Mouse (Mus musculus): Measurements from ENCODE around the gene Mrc2.

Mrc2 gene

DNA sequence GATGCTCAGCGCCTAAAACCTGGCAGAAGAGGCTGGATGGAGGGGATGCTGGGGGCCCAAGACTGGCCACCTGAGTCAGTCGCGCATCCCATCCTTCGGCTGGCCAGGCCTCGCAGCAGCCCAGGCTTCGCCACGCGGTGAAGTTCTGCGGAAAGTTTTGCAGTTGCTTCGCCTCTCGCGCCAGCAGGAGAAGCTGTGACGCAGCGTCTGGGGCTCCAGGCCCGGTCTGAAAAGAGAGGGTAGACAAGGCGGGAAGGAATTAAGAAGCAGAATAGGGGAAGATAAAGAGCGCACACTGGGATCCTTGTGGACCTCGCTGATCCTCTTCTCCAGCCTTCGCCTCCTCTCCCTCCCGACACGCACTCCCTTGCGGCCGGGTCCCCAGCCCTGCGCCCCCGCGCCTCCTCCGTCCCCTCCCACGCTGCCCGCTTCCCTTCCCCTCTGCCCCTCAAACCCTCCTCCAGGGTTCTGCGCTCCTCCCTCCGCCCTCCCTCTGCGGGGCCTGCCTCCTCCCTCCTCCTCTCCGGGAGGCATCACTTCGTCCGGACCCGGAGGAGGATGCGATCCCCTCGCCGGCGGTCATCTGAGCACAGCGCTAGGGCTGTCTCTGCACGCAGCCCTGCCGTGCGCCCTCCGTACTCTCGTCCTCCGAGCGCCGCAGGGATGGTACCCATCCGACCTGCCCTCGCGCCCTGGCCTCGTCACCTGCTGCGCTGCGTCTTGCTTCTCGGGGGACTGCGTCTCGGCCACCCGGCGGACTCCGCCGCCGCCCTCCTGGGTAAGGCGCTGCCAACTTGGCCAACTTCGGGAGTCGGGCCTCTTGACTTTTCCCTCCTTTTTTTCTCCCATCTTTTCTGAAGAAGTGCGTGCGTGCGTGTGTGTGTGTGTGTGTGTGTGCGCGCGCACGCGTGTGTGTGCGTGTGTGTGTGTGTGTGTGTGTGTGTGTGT, at the start of gene Mrc2:
Gene Mrc2, plus strand, starts transcription at position 520 of the 948 bp plus-strand sequence.
- peak; percentile 67 for DNase-seq (ENCODE audit: low spot score)

DNA sequence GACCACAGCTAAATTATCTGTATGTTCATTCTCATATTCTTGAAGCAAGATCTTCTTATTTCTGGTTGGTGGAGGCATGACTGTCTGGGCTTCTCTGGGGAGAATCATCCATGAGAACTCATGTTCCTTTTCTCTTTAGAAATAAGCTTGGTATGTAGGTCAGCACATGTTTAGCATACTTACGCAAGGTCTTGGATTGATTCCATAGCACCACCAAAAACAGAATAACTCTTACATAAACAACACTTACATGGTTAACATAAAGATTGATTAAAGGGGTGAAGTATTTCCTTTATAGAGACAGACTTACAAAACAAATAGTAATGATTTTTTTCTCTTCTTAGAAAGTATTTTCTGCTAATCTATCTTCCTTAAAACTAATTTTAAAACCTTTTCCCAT, 46.1 kb upstream of the Mrc2 start:
- no peak for DNase-seq (ENCODE audit: low spot score)

DNA sequence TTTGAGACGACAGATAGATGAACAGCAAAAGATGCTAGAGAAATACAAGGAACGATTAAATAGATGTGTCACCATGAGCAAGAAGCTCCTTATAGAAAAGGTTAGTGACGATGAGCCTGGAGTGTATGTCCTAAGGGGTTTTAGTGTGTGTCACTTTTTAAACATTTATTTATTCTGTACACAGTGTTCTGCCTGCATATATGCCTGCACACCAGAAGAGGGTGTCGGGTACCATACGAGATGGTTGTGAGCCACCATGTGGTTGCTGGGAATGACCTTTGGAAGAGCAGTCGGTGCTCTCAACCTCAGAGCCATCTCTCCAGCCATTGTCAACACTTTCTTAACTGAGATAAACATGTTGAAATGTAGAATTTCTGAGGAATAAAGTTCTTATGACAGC, 45.7 kb upstream of the Mrc2 start:
- no peak for DNase-seq (ENCODE audit: low spot score)

DNA sequence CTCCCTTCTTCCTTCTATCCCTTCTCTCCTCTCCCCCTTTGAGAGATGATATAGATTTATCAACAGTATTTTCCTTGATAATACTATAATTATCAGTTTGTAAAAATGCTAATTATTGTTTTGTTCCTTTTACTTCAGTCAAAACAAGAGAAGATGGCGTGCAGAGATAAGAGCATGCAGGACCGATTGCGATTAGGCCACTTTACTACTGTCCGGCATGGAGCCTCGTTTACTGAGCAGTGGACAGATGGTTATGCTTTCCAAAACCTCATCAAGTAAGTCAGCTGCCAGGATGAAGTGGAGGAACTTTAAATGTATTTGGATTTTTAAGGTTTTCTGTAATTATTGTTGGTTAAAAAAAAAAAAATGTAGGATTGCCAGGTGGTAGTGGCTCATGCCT, 45.1 kb upstream of the Mrc2 start:
- DNase-seq (ENCODE audit: low spot score): no peak

DNA sequence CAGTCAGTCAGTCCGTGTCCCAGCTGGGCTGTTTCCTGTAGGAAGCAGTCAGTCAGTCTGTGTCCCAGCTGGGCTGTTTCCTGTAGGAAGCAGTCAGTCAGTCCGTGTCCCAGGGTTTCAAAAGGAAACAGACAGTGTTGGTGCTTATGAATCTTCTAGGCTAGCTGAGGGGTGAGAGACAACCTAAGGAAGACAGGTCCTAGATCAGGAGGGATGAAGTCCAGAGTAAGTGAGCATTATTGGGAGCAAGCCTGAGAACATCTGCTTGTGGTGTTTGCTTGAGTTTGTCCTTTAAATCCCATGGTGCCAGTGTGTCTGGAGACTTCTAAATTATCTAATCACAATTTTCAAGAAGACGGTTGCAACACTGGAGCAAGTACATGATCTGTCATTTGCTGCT, 32.7 kb upstream of the Mrc2 start:
- DNase-seq (ENCODE audit: low spot score): no peak

DNA sequence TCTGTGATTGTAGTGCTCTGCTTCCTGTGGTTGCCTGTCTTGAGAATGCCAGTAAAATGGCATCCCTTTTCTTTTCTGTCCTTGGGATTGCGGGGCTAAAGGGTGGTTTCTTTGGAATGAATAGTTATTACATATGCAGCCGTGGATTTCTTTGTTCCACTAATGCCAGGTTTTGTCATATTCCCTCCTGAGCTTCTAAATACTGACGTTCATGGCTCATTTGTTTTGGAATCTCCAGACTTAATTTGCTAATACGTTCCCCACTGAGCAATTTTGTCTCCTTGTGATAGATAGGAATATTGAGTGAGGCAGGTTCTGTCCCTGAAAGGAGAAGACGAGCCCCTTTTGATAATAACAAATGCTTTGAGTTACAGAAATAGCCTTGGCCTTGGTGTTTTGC, 31.3 kb upstream of the Mrc2 start:
- DNase-seq (ENCODE audit: low spot score): no peak

DNA sequence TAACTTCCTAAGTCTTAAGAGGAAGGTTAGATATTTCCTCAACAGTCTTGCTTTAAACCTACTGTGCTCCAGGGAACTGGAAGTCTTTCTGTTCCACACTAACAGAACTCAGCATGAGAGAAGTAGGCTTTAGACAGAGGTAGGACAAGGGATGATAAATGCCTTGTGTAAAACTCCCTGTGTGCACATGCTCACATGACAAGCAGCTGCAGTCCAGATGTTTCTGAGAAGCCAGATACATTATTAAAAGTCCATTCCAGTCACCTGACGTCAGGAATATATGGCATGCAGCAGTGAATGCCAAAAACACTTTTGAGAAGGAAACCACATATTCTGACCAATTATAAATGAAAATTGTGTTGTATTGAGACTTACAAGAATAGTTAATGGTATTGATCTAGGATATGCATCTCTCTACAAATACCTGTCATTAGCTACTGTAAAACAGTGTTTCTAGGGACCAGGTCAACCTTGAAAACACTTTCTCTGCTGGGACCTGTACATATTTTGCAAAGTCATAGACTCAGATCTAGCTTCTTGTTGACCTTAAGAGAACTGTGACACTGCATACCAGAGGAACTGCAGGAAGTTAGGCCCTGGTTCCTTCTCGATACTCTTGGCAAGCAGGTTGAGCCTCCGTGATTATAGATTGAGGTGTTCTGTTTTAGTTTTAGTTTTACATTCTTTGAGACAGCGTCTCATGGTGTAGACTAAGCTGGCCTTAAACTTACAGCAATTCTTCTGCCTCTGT, 30.7 kb upstream of the Mrc2 start:
- DNase-seq (ENCODE audit: low spot score): peak; percentile 26

DNA sequence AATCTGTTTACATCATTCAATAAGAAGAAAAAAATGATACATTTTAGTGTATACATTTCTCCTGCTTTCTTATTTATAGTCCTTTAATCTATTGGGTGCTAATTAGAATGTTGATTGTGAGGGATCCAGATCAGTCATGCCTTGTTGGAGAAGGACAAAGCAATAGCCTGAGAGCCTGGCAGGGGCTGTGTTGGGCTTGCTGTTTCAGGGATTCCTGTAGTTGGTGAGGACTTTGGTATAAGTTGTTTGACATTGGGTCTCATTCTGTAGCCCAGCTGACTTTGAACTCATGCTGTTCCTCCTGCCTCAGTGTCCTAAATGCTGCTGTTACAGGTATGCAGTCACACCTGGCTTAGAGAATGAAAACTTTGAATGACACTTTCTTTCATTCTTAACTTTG, 27.9 kb upstream of the Mrc2 start:
- no peak for DNase-seq (ENCODE audit: low spot score)

DNA sequence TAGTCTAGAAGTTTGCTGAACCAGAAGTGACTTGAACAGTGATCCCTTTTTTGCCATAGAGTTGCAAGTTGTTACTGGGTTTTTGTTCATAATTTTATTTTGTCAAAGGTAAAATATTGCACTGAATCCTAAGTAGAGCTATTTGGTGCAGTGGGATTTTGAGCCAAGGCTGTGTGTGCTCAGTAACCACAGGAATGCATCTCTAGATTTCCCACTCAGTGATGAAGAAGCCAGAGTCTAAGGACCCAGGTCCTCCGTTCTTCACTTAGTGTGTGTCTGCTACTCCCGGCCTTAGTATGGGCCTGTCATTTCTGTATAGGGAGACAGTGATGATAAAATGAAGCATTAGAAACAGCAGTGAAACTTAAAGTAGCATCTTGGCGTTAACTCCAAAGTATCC, 27.5 kb upstream of the Mrc2 start:
- no peak for DNase-seq (ENCODE audit: low spot score)

DNA sequence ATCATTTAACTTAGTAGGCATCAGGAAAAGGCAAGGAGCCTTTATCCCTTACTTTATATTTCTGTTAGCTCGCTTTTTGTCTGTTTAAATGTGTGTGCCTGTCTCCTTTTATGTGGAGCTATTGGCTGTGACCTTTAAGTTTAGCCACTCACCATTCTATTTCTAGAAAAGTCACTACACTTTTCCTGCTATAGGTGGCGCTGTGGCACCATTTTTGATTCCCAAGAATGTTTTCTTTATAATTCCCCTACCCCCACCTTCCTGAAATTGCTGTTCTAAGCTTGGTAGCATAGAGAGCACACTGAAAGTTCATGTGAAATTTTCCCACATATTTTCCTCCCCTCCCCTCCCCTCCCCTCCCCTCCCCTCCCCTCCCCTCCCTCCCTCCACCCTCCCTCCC, 22.3 kb upstream of the Mrc2 start:
- DNase-seq (ENCODE audit: low spot score): peak; percentile 84

DNA sequence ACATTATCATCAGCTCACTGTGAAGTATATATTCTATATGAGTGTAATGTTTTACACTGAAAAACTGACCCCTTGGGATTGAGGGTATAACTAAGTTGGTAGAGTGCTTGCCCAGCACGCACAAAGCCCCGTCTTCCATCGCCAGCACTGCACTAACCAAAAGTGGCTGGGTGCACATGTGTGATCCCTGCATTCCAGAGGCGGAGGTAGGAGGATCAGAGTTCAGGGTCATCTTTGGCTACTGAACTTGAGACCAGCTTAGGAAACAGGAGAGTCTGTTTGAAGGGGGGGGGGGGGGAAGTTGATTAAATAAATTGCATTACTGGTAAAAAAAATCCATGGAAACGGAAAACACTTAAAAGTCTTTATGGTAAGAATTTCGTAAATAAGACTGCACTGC, 12.0 kb upstream of the Mrc2 start:
- DNase-seq (ENCODE audit: low spot score): no peak

DNA sequence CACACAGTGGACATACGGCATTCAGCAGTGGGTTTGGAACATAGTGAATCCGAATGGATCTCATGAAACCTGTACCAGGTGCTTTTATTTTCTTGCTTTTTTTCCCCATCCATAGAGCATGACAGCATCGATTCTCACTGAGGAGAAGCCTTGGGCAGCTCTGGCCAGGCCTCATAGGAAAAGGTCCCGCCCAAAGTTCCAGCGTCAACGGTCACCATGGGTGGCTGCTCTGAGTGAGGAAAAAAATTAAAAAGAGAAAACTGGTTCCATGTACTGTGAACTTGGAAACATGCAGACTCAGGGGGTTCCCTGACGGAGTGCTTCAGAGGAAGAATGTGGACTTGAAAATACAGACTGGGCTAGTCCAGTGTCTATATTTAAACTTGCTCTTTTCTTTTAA, 11.2 kb upstream of the Mrc2 start:
- no peak for DNase-seq (ENCODE audit: low spot score)

DNA sequence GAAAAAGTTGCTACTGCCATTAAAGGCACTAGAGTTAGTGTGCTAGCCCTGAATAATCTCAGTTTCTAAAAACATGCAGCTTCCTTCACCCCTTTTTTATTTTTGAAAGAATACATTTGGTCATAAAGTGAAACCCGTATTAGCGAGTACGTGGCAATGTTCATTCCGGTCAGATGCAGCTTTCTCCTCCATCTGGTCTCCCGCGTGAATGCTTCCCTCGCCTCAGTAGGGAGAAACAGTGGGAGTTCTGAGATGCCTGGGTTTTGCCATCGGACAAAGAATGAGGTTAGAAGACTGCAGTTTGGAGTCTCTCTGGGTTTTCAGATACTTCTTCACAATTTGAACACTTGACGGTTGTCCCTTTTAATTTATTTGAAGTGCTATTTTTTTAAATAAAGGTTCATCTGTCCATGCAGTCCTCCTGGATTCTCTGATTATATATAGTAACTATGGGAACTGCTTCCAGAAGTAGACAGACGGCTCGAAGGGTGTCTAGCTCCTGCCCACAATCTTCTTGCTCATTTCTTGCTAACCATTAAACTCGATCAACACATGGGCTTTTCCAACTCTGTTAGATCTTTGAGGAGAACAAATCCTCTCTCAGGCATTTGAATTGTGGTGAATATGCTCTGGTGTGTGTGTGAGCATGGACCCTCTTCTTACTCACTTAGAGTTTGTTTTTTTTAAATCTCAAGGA, 10.5 kb upstream of the Mrc2 start:
- no peak for DNase-seq (ENCODE audit: low spot score)

DNA sequence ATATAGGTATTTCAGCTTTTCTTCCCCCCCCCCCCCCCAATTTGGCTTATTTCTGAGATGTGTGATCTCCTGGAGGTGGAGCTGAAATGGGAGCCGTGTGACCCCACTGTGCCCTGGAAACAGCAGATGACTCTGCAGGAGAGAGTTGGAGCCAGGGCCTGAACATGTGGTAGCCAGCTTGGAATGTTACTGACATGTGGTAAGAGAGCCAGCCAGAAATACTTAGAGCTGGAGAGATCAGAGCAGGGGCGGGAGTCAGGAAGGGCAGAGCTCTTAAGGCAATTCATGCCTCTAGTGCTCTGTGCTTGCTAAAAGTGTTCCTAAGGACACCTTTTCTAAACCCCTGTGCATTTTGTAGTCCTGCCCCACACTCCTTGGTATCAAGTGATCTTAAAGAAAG, 10.0 kb upstream of the Mrc2 start:
- DNase-seq (ENCODE audit: low spot score): peak; percentile 83

DNA sequence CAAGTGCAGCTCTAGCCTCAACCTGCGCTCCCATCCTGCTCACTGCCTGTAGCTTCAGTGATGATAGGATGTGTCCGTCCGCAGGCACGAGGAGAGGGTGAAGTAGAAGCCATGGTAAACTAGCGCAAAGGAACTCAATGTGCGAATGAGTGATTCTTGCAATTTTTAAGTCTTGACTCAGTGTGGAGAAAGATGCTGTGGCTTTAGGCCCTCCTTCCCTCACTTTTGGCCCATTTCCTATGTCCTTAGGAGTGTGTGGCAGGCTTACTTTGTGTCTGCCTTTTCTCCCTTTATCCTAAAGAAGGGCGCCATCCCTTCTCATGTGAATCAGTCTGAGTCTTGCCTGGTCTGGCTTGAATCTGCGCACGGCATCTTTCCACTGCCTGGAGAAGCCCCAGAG, 9.4 kb upstream of the Mrc2 start:
- no peak for DNase-seq (ENCODE audit: low spot score)

DNA sequence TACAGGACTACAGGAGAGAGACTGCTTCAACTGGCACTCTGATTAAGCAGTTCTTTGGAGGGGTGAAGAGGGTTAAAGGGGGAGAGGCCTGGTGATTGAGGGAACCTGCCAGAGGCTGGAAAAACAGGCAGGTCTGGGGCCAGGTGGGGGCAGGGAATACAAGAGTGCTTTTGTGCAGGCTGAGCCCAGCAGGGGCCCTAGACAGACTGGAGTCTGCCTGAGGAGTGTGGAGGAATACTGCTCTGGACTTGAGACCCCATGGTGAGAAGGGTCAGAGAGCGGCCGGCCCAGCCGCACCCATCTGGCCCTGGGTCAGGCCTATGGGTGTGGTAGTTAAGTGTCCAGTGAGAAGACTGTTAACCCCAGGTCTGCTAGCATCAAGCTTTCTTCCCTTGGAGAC, 6.7 kb upstream of the Mrc2 start:
- no peak for DNase-seq (ENCODE audit: low spot score)

DNA sequence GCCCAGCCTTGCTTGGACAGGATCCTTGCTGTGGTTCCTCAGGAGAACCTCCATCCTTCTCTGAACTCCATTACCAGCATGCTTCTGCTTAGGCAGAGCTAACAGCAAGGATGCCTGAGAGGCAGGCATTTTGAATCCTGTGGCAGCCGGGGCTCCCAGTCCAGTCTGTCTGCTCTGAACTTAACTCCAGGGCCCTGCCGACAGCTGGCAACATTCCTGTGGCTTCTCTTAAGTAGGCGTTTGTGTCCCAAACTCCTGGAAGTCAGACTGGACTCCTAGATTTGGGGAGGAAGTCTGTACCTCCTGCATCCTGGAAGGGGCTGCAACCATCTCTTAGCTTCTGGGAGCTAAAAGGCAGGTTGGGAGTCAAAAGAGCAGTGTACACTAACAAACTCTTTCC, 3.0 kb upstream of the Mrc2 start:
- peak; percentile 62 for DNase-seq (ENCODE audit: low spot score)

DNA sequence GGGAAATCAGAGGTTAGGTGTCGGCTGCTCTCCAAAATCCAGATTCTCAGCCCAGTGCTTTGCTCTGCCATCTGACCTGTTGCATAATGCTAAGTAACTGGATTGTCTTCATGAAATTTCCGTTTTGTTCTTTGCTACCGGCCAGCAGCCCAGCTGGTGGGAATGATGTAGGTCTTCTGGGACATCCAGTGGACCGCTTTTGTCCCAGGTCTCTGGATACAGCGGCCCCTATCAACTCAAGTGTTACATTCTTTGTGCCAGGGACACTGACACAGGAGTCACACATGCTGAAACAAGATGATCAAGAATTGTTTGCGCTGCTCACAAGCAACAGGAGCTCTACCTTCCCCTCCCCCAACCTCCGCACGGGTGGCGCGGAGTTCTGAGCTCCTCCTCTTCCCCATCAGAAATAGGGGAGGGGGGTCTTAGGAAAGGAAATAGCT, 741 bp upstream of the Mrc2 start:
- peak; percentile 83 for DNase-seq (ENCODE audit: low spot score)

DNA sequence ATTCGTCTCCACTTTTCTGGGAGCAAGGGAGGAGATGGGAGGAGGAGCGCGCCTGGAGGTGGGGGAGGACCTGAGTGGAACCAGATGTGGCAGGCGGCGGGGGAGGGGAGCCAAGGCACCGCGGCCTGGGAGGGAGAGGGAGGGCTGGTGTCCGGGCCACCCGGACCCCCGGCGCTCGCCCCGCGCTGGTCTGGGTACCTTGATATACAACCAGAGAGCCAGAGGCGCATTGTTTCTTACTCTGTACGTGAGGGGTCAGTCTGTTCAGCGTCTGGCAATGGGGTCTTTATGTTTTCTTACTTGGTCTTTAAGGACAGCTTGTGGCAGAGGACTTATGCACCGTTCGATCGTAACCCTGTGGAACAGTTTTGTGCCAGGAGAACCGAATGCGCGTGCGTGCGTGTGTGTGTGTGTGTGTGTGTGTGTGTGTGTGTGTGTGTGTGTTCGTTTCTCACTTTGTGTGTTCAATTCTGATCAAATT, 698 bp downstream of the Mrc2 start:
- DNase-seq (ENCODE audit: low spot score): peak; percentile 82

DNA sequence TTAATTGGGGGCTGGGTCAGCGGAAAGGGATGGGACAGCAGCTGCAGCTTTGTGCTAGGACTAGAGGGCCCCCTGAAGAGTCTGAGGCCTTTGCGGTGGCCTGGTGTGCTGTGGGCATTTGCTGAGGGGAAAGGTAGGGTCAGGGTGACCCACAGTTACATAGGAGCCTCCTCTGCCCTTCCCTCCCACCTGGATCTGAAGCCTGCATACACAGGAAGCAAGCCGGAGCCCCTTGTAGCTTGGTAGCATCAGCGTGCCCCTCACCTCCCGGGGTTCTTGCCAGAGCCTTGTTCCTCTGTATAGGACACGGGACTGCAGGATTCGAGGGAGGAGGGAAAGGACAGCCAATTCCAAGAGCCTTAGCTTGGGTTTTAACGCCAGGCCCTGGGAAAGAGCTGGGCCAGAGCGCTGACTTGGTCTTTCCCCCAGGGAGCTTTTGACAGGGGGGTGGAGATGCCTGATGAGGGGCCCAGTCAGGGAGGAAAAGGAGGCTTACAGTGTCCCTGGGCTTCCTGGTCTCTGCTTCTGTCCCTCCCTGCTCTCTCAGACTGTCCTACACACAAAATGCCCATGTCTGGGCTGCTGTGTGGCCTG, 1.6 kb downstream of the Mrc2 start:
- peak; percentile 67 for DNase-seq (ENCODE audit: low spot score)

DNA sequence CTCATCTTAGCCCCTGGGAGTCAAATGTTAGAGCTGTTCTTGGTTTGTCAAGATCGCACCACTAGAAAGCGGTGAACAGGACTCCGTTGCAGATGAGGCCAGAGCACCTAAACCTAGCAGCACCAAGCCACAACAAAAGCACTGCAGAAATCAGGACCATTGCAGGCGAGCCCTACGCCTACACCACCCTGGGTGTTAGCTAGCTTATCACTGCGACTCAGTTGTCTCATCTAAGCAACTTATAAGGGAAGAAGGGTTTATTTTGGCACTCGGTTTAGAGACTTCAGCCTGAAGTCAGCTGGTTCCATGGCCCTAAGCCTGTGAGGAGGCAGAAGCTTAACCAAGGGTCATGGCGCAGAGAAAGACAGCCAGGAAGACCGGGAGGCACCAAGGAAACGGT, 3.6 kb downstream of the Mrc2 start:
- no peak for DNase-seq (ENCODE audit: low spot score)

DNA sequence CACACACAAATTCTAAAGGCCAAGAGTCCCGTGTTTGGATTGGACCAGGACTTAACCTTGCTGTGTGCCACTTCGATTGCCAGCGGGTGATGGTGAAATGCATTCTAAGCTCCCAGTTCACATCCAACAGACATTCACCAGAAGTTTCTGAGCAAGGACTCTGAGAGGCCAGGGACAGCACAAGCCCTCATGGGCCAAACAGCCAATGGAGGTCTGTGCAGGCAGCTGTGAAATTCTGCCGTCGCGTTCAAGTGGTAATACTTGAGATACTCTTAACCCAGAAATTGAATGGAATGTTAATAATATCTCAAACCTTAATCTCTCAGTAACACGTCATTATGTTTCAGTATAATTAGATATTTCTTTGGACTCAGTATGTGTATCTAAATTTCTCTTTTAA, 17.8 kb downstream of the Mrc2 start:
- DNase-seq (ENCODE audit: low spot score): no peak
